Mouse (Mus musculus): ENCODE data around the gene Atf6b.

The Atf6b gene

GRCm38 (mm10) chr17:34699575-34700408 is 52.8 kb downstream of the Atf6b start:
- DNase-seq (ENCODE audit: low spot score) = no peak

- DNase-seq (ENCODE audit: low spot score) = no peak
These were observed 53.7 kb downstream of the Atf6b start for GRCm38 (mm10) chr17:34700671-34701071.
